Mouse (Mus musculus): ENCODE results near the gene Arhgap6. TPM values are rescaled to one million over a fixed set of nuclear protein-coding genes. Genes with fewer than 3 reads are reported as not detected.
A peak's percentile ranks its signal among the peaks of the same experiment; 100 is the strongest.

The Arhgap6 gene
- polyA plus RNA-seq, 1 experiment from 2014 or later: 7.5 TPM

GRCm38 (mm10) chrX:169081609-169082008 is 286.7 kb downstream of the Arhgap6 start:
- peak; percentile 60; the same call in 1 of the 2 replicates for ATAC-seq (ENCODE audit: insufficient read depth, low FRiP score, low read depth)
- H3K4me1 ChIP-seq: no peaks in the 10 kb centered on the region
- no peaks in the 10 kb centered on the region for H3K9me3 ChIP-seq
- no peak overlapping the region for H3K4me2 ChIP-seq
- H3K27me3 ChIP-seq (replicated peaks): no peaks in the 10 kb centered on the region
- no peak overlapping the region for H3K27ac ChIP-seq
- H3K4me3 ChIP-seq (replicated peaks): no peak overlapping the region
- no peak overlapping the region for H3K9ac ChIP-seq
- no peaks in the 10 kb centered on the region for H3K36me3 ChIP-seq
- WGBS: 62% methylated on average over 3 of the region's 3 CpGs

- Histone ChIP-seq H3K27ac (no peak overlapping the region), H3K36me3 (no peaks in the 10 kb centered on the region), H3K27me3 (replicated peaks) (no peaks in the 10 kb centered on the region), H3K9ac (no peak overlapping the region), H3K4me3 (replicated peaks) (no peak overlapping the region), H3K9me3 (no peaks in the 10 kb centered on the region), H3K4me1 (no peaks in the 10 kb centered on the region), H3K4me2 (no peak overlapping the region)
- WGBS: 7% methylated on average over 5 of the region's 5 CpGs
- ATAC-seq (ENCODE audit: insufficient read depth, low FRiP score, low read depth): no peak
Measured at GRCm38 (mm10) chrX:169085871-169086270, 291.0 kb downstream of the Arhgap6 start.

- no peak overlapping the region for H3K9ac ChIP-seq
- H3K9me3 ChIP-seq: no peaks in the 10 kb centered on the region
- no peaks in the 10 kb centered on the region for H3K4me1 ChIP-seq
- H3K4me3 ChIP-seq (replicated peaks): no peak overlapping the region
- H3K36me3 ChIP-seq: no peaks in the 10 kb centered on the region
- no peaks in the 10 kb centered on the region for H3K27me3 ChIP-seq (replicated peaks)
- no peak for ATAC-seq (ENCODE audit: insufficient read depth, low FRiP score, low read depth)
- H3K4me2 ChIP-seq: no peak overlapping the region
- H3K27ac ChIP-seq: no peak overlapping the region
- WGBS: 76% methylated on average over 2 of the region's 2 CpGs
Measured at GRCm38 (mm10) chrX:169089221-169089620, 294.3 kb downstream of the Arhgap6 start.

- Histone ChIP-seq H3K4me2 (no peak overlapping the region), H3K9ac (no peak overlapping the region), H3K36me3 (no peaks in the 10 kb centered on the region), H3K27me3 (replicated peaks) (no peaks in the 10 kb centered on the region), H3K4me1 (no peaks in the 10 kb centered on the region), H3K27ac (no peak overlapping the region), H3K4me3 (replicated peaks) (no peak overlapping the region), H3K9me3 (no peaks in the 10 kb centered on the region)
- no peak for ATAC-seq (ENCODE audit: insufficient read depth, low FRiP score, low read depth)
- 40% methylated on average over 2 of the region's 2 CpGs for WGBS
Measured at GRCm38 (mm10) chrX:169094601-169095000, 299.7 kb downstream of the Arhgap6 start.

GRCm38 (mm10) chrX:169095584-169095983 is 300.7 kb downstream of the Arhgap6 start:
- no peak overlapping the region for H3K9ac ChIP-seq
- no peaks in the 10 kb centered on the region for H3K36me3 ChIP-seq
- H3K9me3 ChIP-seq: no peaks in the 10 kb centered on the region
- H3K27ac ChIP-seq: no peak overlapping the region
- H3K4me2 ChIP-seq: no peak overlapping the region
- ATAC-seq (ENCODE audit: insufficient read depth, low FRiP score, low read depth): no peak
- no peaks in the 10 kb centered on the region for H3K4me1 ChIP-seq
- H3K4me3 ChIP-seq (replicated peaks): no peak overlapping the region
- H3K27me3 ChIP-seq (replicated peaks): no peaks in the 10 kb centered on the region

GRCm38 (mm10) chrX:169102665-169103064 is 307.8 kb downstream of the Arhgap6 start:
- WGBS: 67% methylated on average over 1 of the region's 1 CpGs
- H3K4me1 ChIP-seq: no peaks in the 10 kb centered on the region
- no peak for ATAC-seq (ENCODE audit: insufficient read depth, low FRiP score, low read depth)
- H3K36me3 ChIP-seq: no peaks in the 10 kb centered on the region
- no peaks in the 10 kb centered on the region for H3K9me3 ChIP-seq
- no peaks in the 10 kb centered on the region for H3K27me3 ChIP-seq (replicated peaks)
- H3K9ac ChIP-seq: no peak overlapping the region
- H3K27ac ChIP-seq: no peak overlapping the region
- no peak overlapping the region for H3K4me3 ChIP-seq (replicated peaks)
- H3K4me2 ChIP-seq: no peak overlapping the region

- Histone ChIP-seq H3K4me2 (no peak overlapping the region), H3K4me1 (no peaks in the 10 kb centered on the region), H3K9me3 (no peaks in the 10 kb centered on the region), H3K9ac (no peak overlapping the region), H3K27me3 (replicated peaks) (no peaks in the 10 kb centered on the region), H3K36me3 (no peaks in the 10 kb centered on the region), H3K4me3 (replicated peaks) (no peak overlapping the region), H3K27ac (no peak overlapping the region)
- WGBS: 47% methylated on average over 4 of the region's 4 CpGs
- peak; percentile 70; the same call in 1 of the 2 replicates for ATAC-seq (ENCODE audit: insufficient read depth, low FRiP score, low read depth)
Measured at GRCm38 (mm10) chrX:169106048-169106622, 311.2 kb downstream of the Arhgap6 start.

GRCm38 (mm10) chrX:169107372-169107771 is 312.5 kb downstream of the Arhgap6 start:
- no peak overlapping the region for H3K27ac ChIP-seq
- H3K9ac ChIP-seq: no peak overlapping the region
- no peak overlapping the region for H3K4me3 ChIP-seq (replicated peaks)
- H3K4me1 ChIP-seq: no peaks in the 10 kb centered on the region
- WGBS: 67% methylated on average over 2 of the region's 2 CpGs
- H3K36me3 ChIP-seq: no peaks in the 10 kb centered on the region
- H3K27me3 ChIP-seq (replicated peaks): no peaks in the 10 kb centered on the region
- no peak for ATAC-seq (ENCODE audit: insufficient read depth, low FRiP score, low read depth)
- no peak overlapping the region for H3K4me2 ChIP-seq
- no peaks in the 10 kb centered on the region for H3K9me3 ChIP-seq

- Histone ChIP-seq H3K27ac (no peak overlapping the region), H3K27me3 (replicated peaks) (no peaks in the 10 kb centered on the region), H3K4me2 (no peak overlapping the region), H3K36me3 (no peaks in the 10 kb centered on the region), H3K9ac (no peak overlapping the region), H3K9me3 (no peaks in the 10 kb centered on the region), H3K4me1 (no peaks in the 10 kb centered on the region), H3K4me3 (replicated peaks) (no peak overlapping the region)
- 73% methylated on average over 3 of the region's 3 CpGs for WGBS
- no peak for ATAC-seq (ENCODE audit: insufficient read depth, low FRiP score, low read depth)
Measured at GRCm38 (mm10) chrX:169110031-169110430, 315.1 kb downstream of the Arhgap6 start.

- 50% methylated on average over 4 of the region's 4 CpGs for WGBS
- Histone ChIP-seq H3K9me3 (no peaks in the 10 kb centered on the region), H3K27ac (peak overlapping the region; percentile 11; the same call in 1 of the 2 replicates), H3K4me1 (no peaks in the 10 kb centered on the region), H3K9ac (no peak overlapping the region), H3K36me3 (no peaks in the 10 kb centered on the region), H3K4me2 (no peak overlapping the region), H3K4me3 (replicated peaks) (no peak overlapping the region), H3K27me3 (replicated peaks) (no peaks in the 10 kb centered on the region)
- ATAC-seq (ENCODE audit: insufficient read depth, low FRiP score, low read depth): no peak
Measured at GRCm38 (mm10) chrX:169112662-169113061, 317.8 kb downstream of the Arhgap6 start.

GRCm38 (mm10) chrX:169123115-169123772 is 328.3 kb downstream of the Arhgap6 start:
- Histone ChIP-seq H3K4me3 (replicated peaks) (no peak overlapping the region), H3K9me3 (no peaks in the 10 kb centered on the region), H3K4me1 (no peaks in the 10 kb centered on the region), H3K9ac (no peak overlapping the region), H3K36me3 (no peaks in the 10 kb centered on the region), H3K27me3 (replicated peaks) (no peaks in the 10 kb centered on the region), H3K4me2 (no peak overlapping the region), H3K27ac (no peak overlapping the region)
- 56% methylated on average over 4 of the region's 4 CpGs for WGBS
- no peak; the same call in 1 of the 2 replicates for ATAC-seq (ENCODE audit: insufficient read depth, low FRiP score, low read depth)

GRCm38 (mm10) chrX:169123773-169124151 is 328.9 kb downstream of the Arhgap6 start:
- ATAC-seq (ENCODE audit: insufficient read depth, low FRiP score, low read depth): no peak
- Histone ChIP-seq H3K4me2 (no peak overlapping the region), H3K9ac (no peak overlapping the region), H3K27me3 (replicated peaks) (no peaks in the 10 kb centered on the region), H3K4me3 (replicated peaks) (no peak overlapping the region), H3K36me3 (no peaks in the 10 kb centered on the region), H3K4me1 (no peaks in the 10 kb centered on the region), H3K27ac (no peak overlapping the region), H3K9me3 (no peaks in the 10 kb centered on the region)
- 66% methylated on average over 3 of the region's 3 CpGs for WGBS
